Mouse (Mus musculus): Measurements from ENCODE around the gene Ikzf2. TPM values are rescaled to one million over a fixed set of nuclear protein-coding genes. Genes with fewer than 3 reads are reported as not detected.

Ikzf2 gene
- polyA plus RNA-seq, 1 experiment from 2014 or later = 0.88 TPM

DNA sequence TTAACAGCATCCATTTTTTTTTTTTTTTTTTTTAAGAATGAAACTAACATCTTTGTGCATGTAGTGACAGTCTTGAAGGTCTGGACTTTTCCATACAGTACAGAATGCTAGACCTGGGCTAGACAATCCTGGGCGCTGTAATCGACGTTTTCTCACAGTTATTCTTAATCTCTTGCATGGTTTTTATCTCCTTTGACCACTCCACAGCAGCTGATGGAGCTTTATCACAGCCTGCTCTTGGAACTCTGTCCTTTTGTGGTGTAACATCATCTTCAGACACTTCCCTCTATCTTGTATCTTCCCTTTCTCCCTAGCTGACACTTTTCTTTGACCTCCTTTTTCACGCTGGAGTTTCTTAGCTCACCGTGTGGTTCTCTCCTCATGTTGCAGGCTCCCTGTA, 170.9 kb downstream of the Ikzf2 start:
- Histone ChIP-seq H3K27me3 (replicated peaks; ENCODE audit: insufficient read depth, low read length) (no peaks in the 10 kb centered on the region), H3K4me2 (replicated peaks; ENCODE audit: low read depth, low read length) (no peak overlapping the region), H3K27ac (ENCODE audit: low read length) (no peak overlapping the region), H3K4me1 (ENCODE audit: insufficient read depth, low read depth, low read length) (peaks cover 3% of the 10 kb centered on the region; the same call in 1 of the 2 replicates), H3K36me3 (ENCODE audit: insufficient read depth, low read length) (no peaks in the 10 kb centered on the region), H3K9me3 (ENCODE audit: low read length) (no peaks in the 10 kb centered on the region), H3K4me3 (ENCODE audit: low read depth, low read length) (no peak overlapping the region), H3K9ac (replicated peaks; ENCODE audit: low read depth) (no peak overlapping the region)
- no peak for DNase-seq (ENCODE audit: low spot score)
- 64% methylated on average over 5 of the region's 5 CpGs for WGBS
- no peak for ATAC-seq
- TF ChIP-seq CTCF (IDR thresholded peaks at IDR 0.05) (no peak), EP300 (IDR thresholded peaks at IDR 0.05) (no peak)

DNA sequence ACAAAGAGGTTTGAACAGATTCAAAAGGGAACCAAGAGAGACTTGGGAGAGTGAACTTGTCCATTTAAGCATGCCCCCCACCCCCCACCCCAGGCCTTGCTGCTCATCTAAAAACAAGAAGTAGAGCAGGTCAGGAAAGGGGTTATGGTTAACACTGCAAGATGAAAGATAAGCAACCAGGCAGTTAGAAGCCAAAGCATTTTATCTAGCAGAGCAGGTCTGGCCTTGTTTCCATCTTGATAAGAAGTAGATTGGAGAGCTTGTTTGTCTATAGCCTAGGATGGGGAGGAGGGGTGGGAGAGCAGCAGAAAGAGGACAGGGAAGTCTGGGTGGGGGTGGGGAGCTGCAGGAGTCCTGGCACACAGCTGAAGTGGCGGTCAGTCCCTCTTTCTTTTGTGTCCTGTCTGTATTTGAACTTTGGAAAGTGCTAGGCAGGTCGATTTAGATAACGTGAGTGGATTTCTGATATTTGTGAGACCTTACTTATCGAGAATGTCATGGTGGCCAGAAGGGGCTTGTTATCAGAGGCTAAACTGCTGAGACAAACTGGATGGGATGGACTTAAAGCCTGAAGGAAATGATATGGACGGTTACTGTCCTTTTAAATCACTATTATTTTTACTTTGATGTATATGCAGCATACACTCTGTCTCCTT, 173.3 kb downstream of the Ikzf2 start:
- H3K9ac ChIP-seq (replicated peaks; ENCODE audit: low read depth) = no peak overlapping the region
- no peak for DNase-seq (ENCODE audit: low spot score)
- no peak for ATAC-seq

DNA sequence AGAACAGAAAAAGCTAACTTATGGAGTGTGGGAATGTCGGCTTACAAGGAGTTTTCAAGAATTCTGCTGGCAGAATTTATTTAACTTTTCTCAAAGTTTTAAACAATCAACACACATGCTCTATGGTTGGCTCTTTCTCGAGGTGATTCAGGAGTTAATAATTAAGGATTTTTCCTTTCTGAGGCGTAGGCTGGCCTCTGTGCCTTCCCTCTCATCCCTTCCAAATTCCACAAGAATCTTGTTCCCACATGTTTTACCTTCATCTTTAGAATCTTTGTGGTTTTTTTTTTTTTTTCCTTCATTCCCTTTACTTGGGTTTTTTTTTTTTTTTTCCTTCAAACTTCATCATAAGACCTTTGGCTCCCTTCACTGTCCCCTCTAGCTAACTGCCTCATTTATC, 178.8 kb downstream of the Ikzf2 start:
- H3K9ac ChIP-seq (replicated peaks; ENCODE audit: low read depth) = no peak overlapping the region
- no peaks in the 10 kb centered on the region for H3K36me3 ChIP-seq (ENCODE audit: insufficient read depth, low read length)
- H3K27me3 ChIP-seq (replicated peaks; ENCODE audit: insufficient read depth, low read length) = no peaks in the 10 kb centered on the region
- ATAC-seq (no peak), DNase-seq (ENCODE audit: low spot score) (no peak)
- H3K4me1 ChIP-seq (ENCODE audit: insufficient read depth, low read depth, low read length) = peaks cover under 1% of the 10 kb centered on the region; the same call in 1 of the 2 replicates
- H3K4me3 ChIP-seq (ENCODE audit: low read depth, low read length) = no peak overlapping the region
- no peaks in the 10 kb centered on the region for H3K9me3 ChIP-seq (ENCODE audit: low read length)
- TF ChIP-seq EP300 (IDR thresholded peaks at IDR 0.05) (no peak), CTCF (IDR thresholded peaks at IDR 0.05) (no peak)
- WGBS = 35% methylated on average over 3 of the region's 3 CpGs
- no peak overlapping the region for H3K27ac ChIP-seq (ENCODE audit: low read length)
- no peak overlapping the region for H3K4me2 ChIP-seq (replicated peaks; ENCODE audit: low read depth, low read length)

More for the DNA sequence above, 173.3 kb downstream of the Ikzf2 start:
- Histone ChIP-seq H3K36me3 (ENCODE audit: insufficient read depth, low read length) (no peaks in the 10 kb centered on the region), H3K4me1 (ENCODE audit: insufficient read depth, low read depth, low read length) (peaks cover 3% of the 10 kb centered on the region; the same call in 1 of the 2 replicates), H3K27ac (ENCODE audit: low read length) (no peak overlapping the region), H3K9me3 (ENCODE audit: low read length) (no peaks in the 10 kb centered on the region), H3K4me3 (ENCODE audit: low read depth, low read length) (no peak overlapping the region), H3K27me3 (replicated peaks; ENCODE audit: insufficient read depth, low read length) (no peaks in the 10 kb centered on the region), H3K4me2 (replicated peaks; ENCODE audit: low read depth, low read length) (no peak overlapping the region)
- TF ChIP-seq EP300 (IDR thresholded peaks at IDR 0.05) (no peak), CTCF (IDR thresholded peaks at IDR 0.05) (no peak)
- 13% methylated on average over 5 of the region's 5 CpGs for WGBS

DNA sequence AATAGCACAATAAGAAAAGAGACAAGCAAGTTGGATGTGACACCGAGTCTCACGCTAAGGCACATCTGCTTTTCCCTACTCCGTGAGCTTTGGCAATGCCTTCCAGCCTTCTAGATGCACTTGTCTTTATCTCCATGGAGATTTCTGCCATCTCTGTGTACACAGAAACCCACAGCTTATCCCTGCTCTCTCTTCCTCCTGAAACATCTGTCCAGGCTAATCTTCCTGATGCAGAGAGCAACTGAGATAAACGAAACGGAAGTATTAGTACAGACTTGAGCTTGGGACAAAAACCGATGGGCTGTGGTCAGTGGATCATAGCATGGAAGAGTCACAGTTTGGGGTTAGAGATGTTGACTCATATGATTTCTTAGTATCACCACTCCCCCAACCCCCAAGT, 179.5 kb downstream of the Ikzf2 start:
- DNase-seq (ENCODE audit: low spot score) (no peak), ATAC-seq (no peak)
- no peak overlapping the region for H3K9ac ChIP-seq (replicated peaks; ENCODE audit: low read depth)
- H3K4me2 ChIP-seq (replicated peaks; ENCODE audit: low read depth, low read length) = no peak overlapping the region
- no peaks in the 10 kb centered on the region for H3K27me3 ChIP-seq (replicated peaks; ENCODE audit: insufficient read depth, low read length)
- no peak overlapping the region for H3K4me3 ChIP-seq (ENCODE audit: low read depth, low read length)
- no peaks in the 10 kb centered on the region for H3K9me3 ChIP-seq (ENCODE audit: low read length)
- WGBS = 78% methylated on average over 6 of the region's 6 CpGs
- TF ChIP-seq CTCF (IDR thresholded peaks at IDR 0.05) = no peak
- no peak for TF ChIP-seq EP300 (IDR thresholded peaks at IDR 0.05)
- no peaks in the 10 kb centered on the region for H3K4me1 ChIP-seq (ENCODE audit: insufficient read depth, low read depth, low read length)
- H3K36me3 ChIP-seq (ENCODE audit: insufficient read depth, low read length) = no peaks in the 10 kb centered on the region
- H3K27ac ChIP-seq (ENCODE audit: low read length) = no peak overlapping the region

DNA sequence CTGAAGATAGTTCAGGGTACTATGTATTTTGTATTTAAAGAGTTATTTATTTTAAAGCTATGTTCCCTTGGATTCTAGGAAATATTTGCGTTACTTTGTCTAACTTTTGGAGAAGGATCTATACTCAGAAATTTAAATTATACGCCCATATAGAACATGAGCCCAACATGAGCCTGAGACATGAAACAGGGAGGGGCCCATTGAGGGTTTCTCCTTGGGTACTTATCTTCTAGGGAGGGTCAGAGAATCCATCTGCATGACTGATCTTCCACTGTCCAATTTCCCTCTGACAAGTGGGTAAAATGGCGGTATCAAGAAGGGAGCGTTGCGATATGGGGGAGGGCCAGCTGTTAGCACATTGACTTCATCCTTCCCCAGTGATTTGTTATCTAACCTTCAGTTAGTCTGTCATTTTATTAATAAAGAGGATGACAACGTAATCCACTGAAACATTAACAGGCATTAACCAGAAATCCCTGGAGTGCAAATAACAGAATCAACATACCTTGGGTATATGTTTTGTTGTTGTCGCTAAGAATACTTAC, 180.4 kb downstream of the Ikzf2 start:
- H3K36me3 ChIP-seq (ENCODE audit: insufficient read depth, low read length) = no peaks in the 10 kb centered on the region
- no peak overlapping the region for H3K9ac ChIP-seq (replicated peaks; ENCODE audit: low read depth)
- TF ChIP-seq CTCF (IDR thresholded peaks at IDR 0.05) (no peak), EP300 (IDR thresholded peaks at IDR 0.05) (no peak)
- WGBS = 95% methylated on average over 7 of the region's 7 CpGs
- ATAC-seq (no peak), DNase-seq (ENCODE audit: low spot score) (no peak)
- no peaks in the 10 kb centered on the region for H3K4me1 ChIP-seq (ENCODE audit: insufficient read depth, low read depth, low read length)
- no peaks in the 10 kb centered on the region for H3K9me3 ChIP-seq (ENCODE audit: low read length)
- no peak overlapping the region for H3K4me3 ChIP-seq (ENCODE audit: low read depth, low read length)
- H3K27ac ChIP-seq (ENCODE audit: low read length) = no peak overlapping the region
- H3K27me3 ChIP-seq (replicated peaks; ENCODE audit: insufficient read depth, low read length) = no peaks in the 10 kb centered on the region
- no peak overlapping the region for H3K4me2 ChIP-seq (replicated peaks; ENCODE audit: low read depth, low read length)

DNA sequence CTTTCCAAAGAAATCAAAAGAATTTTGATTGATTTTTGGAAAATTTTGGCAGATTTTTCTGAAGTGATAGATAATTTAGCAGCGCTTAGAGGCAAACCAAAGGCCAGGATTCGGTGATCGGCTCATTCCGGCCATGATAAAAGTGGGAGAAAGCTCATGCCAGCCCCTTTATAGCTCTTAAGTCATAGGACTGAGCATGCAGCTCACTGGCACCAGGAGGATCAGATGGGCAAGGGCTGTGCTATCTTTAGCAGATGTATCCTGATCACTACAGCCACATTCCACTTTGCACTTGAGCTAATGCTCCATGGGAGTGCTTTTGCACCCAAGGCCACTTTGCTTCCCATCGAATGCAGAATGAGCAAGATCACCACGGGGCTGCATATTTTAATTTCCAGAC, 181.0 kb downstream of the Ikzf2 start:
- H3K4me1 ChIP-seq (ENCODE audit: insufficient read depth, low read depth, low read length) = no peaks in the 10 kb centered on the region
- no peak overlapping the region for H3K9ac ChIP-seq (replicated peaks; ENCODE audit: low read depth)
- no peaks in the 10 kb centered on the region for H3K36me3 ChIP-seq (ENCODE audit: insufficient read depth, low read length)
- DNase-seq (ENCODE audit: low spot score) (no peak), ATAC-seq (no peak)
- no peaks in the 10 kb centered on the region for H3K9me3 ChIP-seq (ENCODE audit: low read length)
- WGBS = 92% methylated on average over 6 of the region's 6 CpGs
- H3K4me3 ChIP-seq (ENCODE audit: low read depth, low read length) = no peak overlapping the region
- H3K27me3 ChIP-seq (replicated peaks; ENCODE audit: insufficient read depth, low read length) = no peaks in the 10 kb centered on the region
- no peak overlapping the region for H3K27ac ChIP-seq (ENCODE audit: low read length)
- TF ChIP-seq EP300 (IDR thresholded peaks at IDR 0.05) = no peak
- no peak for TF ChIP-seq CTCF (IDR thresholded peaks at IDR 0.05)
- no peak overlapping the region for H3K4me2 ChIP-seq (replicated peaks; ENCODE audit: low read depth, low read length)

Data from lung, postnatal 0 days (tissue).